Mouse (Mus musculus): ENCODE data around the gene Lgals4.

Gene Lgals4

GRCm38 (mm10) chr7:28822556-28822955, 11.1 kb upstream of the Lgals4 start:
- no peak for DNase-seq (ENCODE audit: low read depth, low spot score)

GRCm38 (mm10) chr7:28822993-28823903, 10.4 kb upstream of the Lgals4 start:
- DNase-seq (ENCODE audit: low read depth, low spot score) = no peak

GRCm38 (mm10) chr7:28823932-28824331, 9.7 kb upstream of the Lgals4 start:
- DNase-seq (ENCODE audit: low read depth, low spot score) = no peak

- peak; percentile 86 for DNase-seq (ENCODE audit: low read depth, low spot score)
Observed at GRCm38 (mm10) chr7:28824941-28825685, 8.5 kb upstream of the Lgals4 start, which contains the start of gene Ech1. Gene Ech1, plus strand, starts transcription at chr7:28825217.

GRCm38 (mm10) chr7:28825686-28826401, 7.8 kb upstream of the Lgals4 start:
- DNase-seq (ENCODE audit: low read depth, low spot score) = no peak

GRCm38 (mm10) chr7:28826402-28826772, 7.3 kb upstream of the Lgals4 start:
- no peak for DNase-seq (ENCODE audit: low read depth, low spot score)

GRCm38 (mm10) chr7:28827338-28827737, 6.3 kb upstream of the Lgals4 start:
- DNase-seq (ENCODE audit: low read depth, low spot score) = peak; percentile 78

- DNase-seq (ENCODE audit: low read depth, low spot score) = no peak
Observed at GRCm38 (mm10) chr7:28829821-28830220, 3.8 kb upstream of the Lgals4 start.

- no peak for DNase-seq (ENCODE audit: low read depth, low spot score)
Observed at GRCm38 (mm10) chr7:28830981-28831380, 2.7 kb upstream of the Lgals4 start.

GRCm38 (mm10) chr7:28831411-28832125, 2.1 kb upstream of the Lgals4 start:
- no peak for DNase-seq (ENCODE audit: low read depth, low spot score)

GRCm38 (mm10) chr7:28832137-28832536, 1.5 kb upstream of the Lgals4 start:
- DNase-seq (ENCODE audit: low read depth, low spot score) = no peak

GRCm38 (mm10) chr7:28836936-28837335, 3.3 kb downstream of the Lgals4 start:
- DNase-seq (ENCODE audit: low read depth, low spot score) = no peak

- DNase-seq (ENCODE audit: low read depth, low spot score) = no peak
Observed at GRCm38 (mm10) chr7:28838331-28838730, 4.7 kb downstream of the Lgals4 start.

GRCm38 (mm10) chr7:28847273-28847672, 13.6 kb downstream of the Lgals4 start:
- no peak for DNase-seq (ENCODE audit: low read depth, low spot score)

GRCm38 (mm10) chr7:28849700-28850236, 16.1 kb downstream of the Lgals4 start:
- DNase-seq (ENCODE audit: low read depth, low spot score) = no peak

- DNase-seq (ENCODE audit: low read depth, low spot score) = no peak
Observed at GRCm38 (mm10) chr7:28850642-28851041, 17.0 kb downstream of the Lgals4 start.

GRCm38 (mm10) chr7:28859953-28860352, 26.3 kb downstream of the Lgals4 start:
- no peak for DNase-seq (ENCODE audit: low read depth, low spot score)

- DNase-seq (ENCODE audit: low read depth, low spot score) = no peak
Observed at GRCm38 (mm10) chr7:28860898-28861297, 27.2 kb downstream of the Lgals4 start.

GRCm38 (mm10) chr7:28862817-28863499, 29.3 kb downstream of the Lgals4 start:
- peak; percentile 84 for DNase-seq (ENCODE audit: low read depth, low spot score)

- no peak for DNase-seq (ENCODE audit: low read depth, low spot score)
Observed at GRCm38 (mm10) chr7:28863540-28863939, 29.9 kb downstream of the Lgals4 start, which contains the start of gene Lgals7. Gene Lgals7, plus strand, starts transcription at chr7:28863853.
